15 mouse cellular contexts compared by ENCODE assay signal in genomic region chr7:34680771-34681421, GRCm38 (mm10). TPM values are rescaled to one million over a fixed set of nuclear protein-coding genes. Genes with fewer than 3 reads are reported as not detected.
DNase-seq lines count a peak whose midpoint lies in the region.
"Had no signal": no experiment of that assay in that cellular context is flagged by ENCODE, and none has a peak within 500 bp of the region (broad histone marks: within the 10 kb centered on the region; RNA-seq: fewer than 3 reads in every experiment).

No protein-coding gene starts in this region.

- peak; percentile 85 to 86 for DNase-seq in cerebellum, postnatal 10 days
- DNase-seq in cerebellum, postnatal 36 days = no peak
- peak; percentile 53 to 55 for DNase-seq in layer of hippocampus, postnatal 10 days (ENCODE audit: low spot score in 2 of 2)
- DNase-seq in layer of hippocampus, adult 11-12 months (ENCODE audit: low spot score) = no peak
- DNase-seq in retina, postnatal 1 day = peak; percentile 18
- no peak for DNase-seq in retina, embryonic 14.5 days (ENCODE audit: low spot score)
- DNase-seq in c-Kit-positive CD71-positive TER-119-positive erythroid progenitor cells, embryonic 14.5 days (ENCODE audit: low spot score) = no peak
- no peak for DNase-seq in frontal cortex, postnatal 25 days (ENCODE audit: low spot score in 2 of 2)
- DNase-seq: adrenal gland, postnatal 10 days; cerebellum, adult 9-11 months; heart, adult 18-20 months; heart, postnatal 10 days; lung, postnatal 36 days; right cerebral cortex, adult 18-20 months had no signal

RNA-seq across cellular contexts. Expression of gene Kctd15, which starts 24.4 kb away (rescaled TPM):
- 10 to 100 TPM; 19.1 to 24.2 TPM for total RNA-seq in layer of hippocampus, postnatal 10 days (2021)
- total RNA-seq: neutrophil, adult 5-6 weeks had no signal

Comparison
In these comparisons a context has a peak if more than half of its experiments do, and no peak if none do; other contexts are left out.
1. DNase-seq: peak in cerebellum, postnatal 10 days (2 of 2), layer of hippocampus, postnatal 10 days (2 of 2) and retina, postnatal 1 day (single experiment); none in cerebellum, postnatal 36 days (0 of 2), layer of hippocampus, adult 11-12 months (single experiment), retina, embryonic 14.5 days (single experiment), c-Kit-positive CD71-positive TER-119-positive erythroid progenitor cells, embryonic 14.5 days (single experiment) and frontal cortex, postnatal 25 days (0 of 2).